Mouse (Mus musculus) cerebellum, adult 2 months (tissue): Measurements from ENCODE around the gene Depdc7.

Source experiments
- CTCF ChIP-seq: fragments of 200-500 bp; IDR thresholded peaks from 2 replicates; pipeline ENCODE4 v1.5.1; 2011; ENCODE audit warnings: low read depth, mild to moderate bottlenecking, control low read depth, low read length, moderate library complexity, borderline replicate concordance; ENCODE audit not compliant: insufficient read depth
- POLR2A ChIP-seq: fragments of 200-500 bp; IDR thresholded peaks from 2 replicates; pipeline ENCODE4 v1.6.1; 2011; ENCODE audit warnings: low read length, control low read depth, borderline replicate concordance; ENCODE audit not compliant: insufficient read depth

DNA sequence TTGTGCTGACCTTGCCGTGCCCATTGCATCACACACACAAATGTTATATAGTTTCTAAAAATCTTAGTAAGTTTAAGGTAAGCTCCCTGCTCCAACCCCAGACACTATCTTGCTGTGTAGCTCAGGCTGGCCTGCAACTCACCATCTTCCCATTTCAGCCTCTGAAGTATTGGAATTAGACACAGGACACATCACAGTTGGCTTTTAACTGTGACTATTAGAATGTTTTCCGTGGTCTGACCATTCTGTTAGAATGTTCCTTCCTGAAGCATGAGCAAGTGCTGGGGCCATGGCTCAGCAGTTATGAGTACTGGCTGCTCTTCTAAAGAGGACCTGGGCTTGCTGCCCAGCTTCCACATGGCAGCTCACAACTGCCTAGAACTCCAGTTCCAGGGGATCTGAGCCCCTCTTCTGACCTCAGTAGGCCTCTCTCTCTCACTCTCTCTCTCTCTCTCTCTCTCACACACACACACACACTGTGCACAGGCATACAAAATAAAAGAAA, 25.4 kb downstream of the Depdc7 start:
- TF ChIP-seq CTCF (no peak), POLR2A (no peak)
